Mouse (Mus musculus): ENCODE results near the gene Socs5. TPM values are rescaled to one million over a fixed set of nuclear protein-coding genes. Genes with fewer than 3 reads are reported as not detected.
"Not testable (repeated sequence)": the region's sequence is repeated elsewhere in the genome, so short reads cannot be mapped to it uniquely, and the experiment has no call there.

Gene Socs5
- polyA plus RNA-seq (2016; fragmentation: Nextera tagmentation; extraction: Ambion mirVana), result 11.6 and 12.8 TPM in 2 replicates

- peak; percentile 82 for ATAC-seq (ENCODE audit: low FRiP score)
- Histone ChIP-seq H3K27ac (peak within 1 kb of the TSS; percentile 86), H3K4me1 (peaks cover 22% of the 10 kb centered on the region), H3K27me3 (no peaks in the 10 kb centered on the region), H3K4me2 (peak within 1 kb of the TSS; percentile 73), H3K9ac (peak within 1 kb of the TSS; percentile 89), H3K36me3 (replicated peaks) (no peaks in the 10 kb centered on the region), H3K4me3 (replicated peaks) (peak within 1 kb of the TSS; percentile 87), H3K9me3 (no peaks in the 10 kb centered on the region)
- WGBS, result under 1% methylated on average over 50 of the region's 73 CpGs
Measured at GRCm38 (mm10) chr17:87107623-87108221, at the start of gene Socs5. Gene Socs5, plus strand, starts transcription at chr17:87107679.

DNA sequence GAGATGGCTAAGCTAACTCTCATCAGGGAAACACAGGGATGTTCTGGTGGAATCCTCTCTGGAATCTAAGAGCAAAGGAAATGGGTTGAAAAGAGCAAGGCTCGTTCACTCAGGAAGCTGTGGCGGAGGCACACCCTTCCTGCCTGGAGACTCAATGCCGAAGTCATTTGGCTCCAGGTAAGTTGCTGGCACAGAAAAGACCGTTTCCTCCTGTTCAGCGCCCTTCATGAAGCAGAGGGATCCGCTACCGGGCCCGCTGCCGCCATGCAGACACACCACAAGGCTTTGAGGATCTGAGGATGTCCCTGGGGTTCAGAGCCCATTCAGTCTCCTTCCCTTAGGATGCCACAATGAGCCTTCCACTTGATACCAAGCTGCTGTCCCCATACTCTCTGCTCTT is 44.8 kb upstream of the Socs5 start:
- ATAC-seq (ENCODE audit: low FRiP score), result no peak
- no peaks in the 10 kb centered on the region for H3K36me3 ChIP-seq (replicated peaks)
- no peak overlapping the region for H3K9ac ChIP-seq
- no peak overlapping the region for H3K4me2 ChIP-seq
- no peaks in the 10 kb centered on the region for H3K27me3 ChIP-seq
- H3K4me1 ChIP-seq, result no peaks in the 10 kb centered on the region
- no peak overlapping the region for H3K27ac ChIP-seq
- no peak overlapping the region for H3K4me3 ChIP-seq (replicated peaks)
- H3K9me3 ChIP-seq, result no peaks in the 10 kb centered on the region
- WGBS, result 91% methylated on average over 9 of the region's 9 CpGs

GRCm38 (mm10) chr17:87063461-87063860 is 44.0 kb upstream of the Socs5 start:
- H3K36me3 ChIP-seq (replicated peaks), result no peaks in the 10 kb centered on the region
- WGBS, result 87% methylated on average over 7 of the region's 7 CpGs
- ATAC-seq (ENCODE audit: low FRiP score), result no peak
- no peaks in the 10 kb centered on the region for H3K4me1 ChIP-seq
- H3K9ac ChIP-seq, result no peak overlapping the region
- H3K27ac ChIP-seq, result no peak overlapping the region
- H3K9me3 ChIP-seq, result no peaks in the 10 kb centered on the region
- H3K27me3 ChIP-seq, result no peaks in the 10 kb centered on the region
- H3K4me2 ChIP-seq, result no peak overlapping the region
- no peak overlapping the region for H3K4me3 ChIP-seq (replicated peaks)

- no peaks in the 10 kb centered on the region for H3K27me3 ChIP-seq
- H3K9me3 ChIP-seq, result no peaks in the 10 kb centered on the region
- H3K27ac ChIP-seq, result no peak overlapping the region
- WGBS, result 84% methylated on average over 6 of the region's 6 CpGs
- no peak overlapping the region for H3K4me2 ChIP-seq
- H3K36me3 ChIP-seq (replicated peaks), result no peaks in the 10 kb centered on the region
- no peak overlapping the region for H3K4me3 ChIP-seq (replicated peaks)
- no peak for ATAC-seq (ENCODE audit: low FRiP score)
- no peak overlapping the region for H3K9ac ChIP-seq
- no peaks in the 10 kb centered on the region for H3K4me1 ChIP-seq
Measured at GRCm38 (mm10) chr17:87063969-87064368, 43.5 kb upstream of the Socs5 start.

DNA sequence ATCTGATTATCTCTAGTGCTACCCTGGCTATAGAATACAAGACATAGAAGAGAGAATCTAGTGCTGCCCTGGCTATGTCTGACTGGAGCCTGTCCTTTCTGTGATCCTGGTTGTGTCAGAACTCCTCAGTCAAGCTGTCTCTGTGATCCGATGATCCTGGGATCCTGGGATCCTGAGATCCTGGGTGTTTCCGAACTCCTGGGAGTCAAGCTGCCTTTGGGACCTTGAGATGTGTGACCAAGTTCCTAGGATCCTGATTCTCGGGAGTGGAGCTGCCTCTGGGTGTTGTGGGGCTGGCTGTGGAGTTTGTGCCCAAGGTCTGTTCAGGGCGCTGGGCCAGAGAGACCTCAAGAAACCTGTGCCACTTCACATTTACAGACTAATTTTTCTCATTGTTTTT is 38.5 kb upstream of the Socs5 start:
- H3K36me3 ChIP-seq (replicated peaks), result no peaks in the 10 kb centered on the region
- no peaks in the 10 kb centered on the region for H3K9me3 ChIP-seq
- WGBS, result 93% methylated on average over 4 of the region's 4 CpGs
- H3K27ac ChIP-seq, result no peak overlapping the region
- H3K4me2 ChIP-seq, result no peak overlapping the region
- no peaks in the 10 kb centered on the region for H3K4me1 ChIP-seq
- H3K4me3 ChIP-seq (replicated peaks), result no peak overlapping the region
- ATAC-seq (ENCODE audit: low FRiP score), result no peak
- no peak overlapping the region for H3K9ac ChIP-seq
- H3K27me3 ChIP-seq, result no peaks in the 10 kb centered on the region

GRCm38 (mm10) chr17:87072183-87072582 is 35.3 kb upstream of the Socs5 start:
- not testable (repeated sequence) for H3K4me2 ChIP-seq; H3K36me3 ChIP-seq (replicated peaks); H3K9ac ChIP-seq; H3K4me1 ChIP-seq; H3K9me3 ChIP-seq; H3K4me3 ChIP-seq (replicated peaks); ATAC-seq (ENCODE audit: low FRiP score); H3K27ac ChIP-seq; H3K27me3 ChIP-seq
- 95% methylated on average over 1 of the region's 1 CpGs for WGBS

GRCm38 (mm10) chr17:87072766-87073440 is 34.6 kb upstream of the Socs5 start:
- WGBS, result 85% methylated on average over 5 of the region's 5 CpGs
- H3K27me3 ChIP-seq, result no peaks in the 10 kb centered on the region
- H3K4me2 ChIP-seq, result no peak overlapping the region
- H3K4me1 ChIP-seq, result no peaks in the 10 kb centered on the region
- no peak overlapping the region for H3K4me3 ChIP-seq (replicated peaks)
- no peaks in the 10 kb centered on the region for H3K36me3 ChIP-seq (replicated peaks)
- no peaks in the 10 kb centered on the region for H3K9me3 ChIP-seq
- no peak overlapping the region for H3K9ac ChIP-seq
- no peak for ATAC-seq (ENCODE audit: low FRiP score)
- no peak overlapping the region for H3K27ac ChIP-seq

DNA sequence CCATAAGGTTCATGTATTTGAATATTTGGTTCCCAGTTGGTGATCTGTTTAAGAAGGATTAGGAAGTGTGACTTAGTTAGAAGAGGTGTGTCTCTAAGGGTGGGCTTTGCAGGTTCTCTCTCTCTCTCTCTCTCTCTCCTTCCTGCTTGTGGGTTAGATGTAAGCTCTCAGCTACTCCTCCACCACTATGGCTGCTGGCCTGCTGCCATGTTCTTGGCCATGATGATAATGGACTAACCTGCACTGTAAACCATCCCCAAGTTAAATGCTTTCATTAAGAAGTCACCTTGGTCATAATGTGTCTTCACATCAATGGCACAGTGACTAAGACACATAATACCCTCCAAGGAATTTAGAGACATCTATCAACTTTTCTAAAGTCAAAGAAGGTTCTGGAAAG is 34.0 kb upstream of the Socs5 start:
- no peaks in the 10 kb centered on the region for H3K9me3 ChIP-seq
- no peak for ATAC-seq (ENCODE audit: low FRiP score)
- H3K4me3 ChIP-seq (replicated peaks), result no peak overlapping the region
- H3K27me3 ChIP-seq, result no peaks in the 10 kb centered on the region
- H3K36me3 ChIP-seq (replicated peaks), result no peaks in the 10 kb centered on the region
- H3K4me2 ChIP-seq, result no peak overlapping the region
- H3K9ac ChIP-seq, result no peak overlapping the region
- H3K27ac ChIP-seq, result no peak overlapping the region
- H3K4me1 ChIP-seq, result no peaks in the 10 kb centered on the region

DNA sequence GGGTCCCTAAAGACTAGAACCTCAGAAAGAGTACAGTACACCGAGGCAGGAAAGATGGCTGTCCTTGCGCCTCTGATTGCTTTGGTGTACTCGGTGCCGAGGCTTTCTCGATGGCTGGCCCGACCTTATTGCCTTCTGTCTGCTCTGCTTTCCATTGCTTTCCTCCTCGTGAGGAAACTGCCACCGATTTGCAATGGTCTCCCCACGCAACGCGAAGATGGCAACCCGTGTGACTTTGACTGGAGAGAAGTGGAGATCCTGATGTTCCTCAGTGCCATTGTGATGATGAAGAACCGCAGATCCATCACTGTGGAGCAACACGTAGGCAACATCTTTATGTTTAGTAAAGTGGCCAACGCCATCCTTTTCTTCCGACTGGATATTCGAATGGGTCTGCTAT is 29.3 kb upstream of the Socs5 start:
- H3K9me3 ChIP-seq; H3K27ac ChIP-seq; H3K4me2 ChIP-seq; H3K36me3 ChIP-seq (replicated peaks); H3K4me1 ChIP-seq; ATAC-seq (ENCODE audit: low FRiP score); H3K9ac ChIP-seq; H3K27me3 ChIP-seq; H3K4me3 ChIP-seq (replicated peaks): not testable (repeated sequence)
- WGBS, result 92% methylated on average over 17 of the region's 17 CpGs

DNA sequence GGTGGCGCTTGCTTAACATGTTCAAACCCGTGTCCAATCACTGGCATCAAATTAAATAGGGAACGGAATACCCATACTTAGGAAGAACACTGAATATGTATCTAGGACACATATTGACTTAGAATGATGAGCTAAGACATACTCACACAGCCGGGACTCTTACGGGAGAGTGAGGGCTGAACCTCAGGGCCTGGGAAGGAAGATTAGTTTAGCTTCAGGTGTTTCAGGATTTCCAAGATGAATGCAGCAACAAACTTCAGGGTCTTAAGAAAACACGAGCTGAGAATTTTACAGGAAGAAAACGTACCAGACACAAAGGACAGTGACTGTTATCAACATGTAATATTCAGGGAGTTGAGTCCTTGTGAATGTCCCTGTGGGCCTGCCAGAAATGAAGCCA is 26.8 kb upstream of the Socs5 start:
- no peak overlapping the region for H3K9ac ChIP-seq
- H3K4me2 ChIP-seq, result no peak overlapping the region
- H3K27me3 ChIP-seq, result no peaks in the 10 kb centered on the region
- no peak overlapping the region for H3K4me3 ChIP-seq (replicated peaks)
- no peaks in the 10 kb centered on the region for H3K4me1 ChIP-seq
- no peak overlapping the region for H3K27ac ChIP-seq
- WGBS, result 90% methylated on average over 7 of the region's 7 CpGs
- no peaks in the 10 kb centered on the region for H3K9me3 ChIP-seq
- no peaks in the 10 kb centered on the region for H3K36me3 ChIP-seq (replicated peaks)
- ATAC-seq (ENCODE audit: low FRiP score), result no peak

DNA sequence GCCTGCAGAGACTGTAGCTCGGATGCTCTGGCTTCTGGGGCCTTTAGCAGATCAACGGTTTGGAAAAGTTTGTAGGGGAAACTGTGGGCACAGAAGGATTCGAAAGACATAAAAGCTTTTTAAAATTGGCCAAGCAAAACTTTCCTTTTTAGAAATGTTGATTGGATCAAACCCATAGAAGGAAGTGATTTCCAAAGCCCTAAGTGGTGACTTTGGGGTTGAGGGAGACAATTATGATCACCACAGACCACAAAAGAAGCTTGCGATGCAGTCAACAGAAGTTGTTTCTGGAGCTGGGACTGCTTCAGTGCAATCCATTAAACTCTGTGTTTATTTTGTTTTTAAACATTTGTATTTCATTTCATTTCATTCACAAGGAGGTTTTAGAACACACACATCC is 24.9 kb upstream of the Socs5 start:
- Histone ChIP-seq H3K9me3 (no peaks in the 10 kb centered on the region), H3K9ac (no peak overlapping the region), H3K27ac (no peak overlapping the region), H3K4me3 (replicated peaks) (no peak overlapping the region), H3K27me3 (no peaks in the 10 kb centered on the region), H3K36me3 (replicated peaks) (no peaks in the 10 kb centered on the region), H3K4me2 (no peak overlapping the region), H3K4me1 (no peaks in the 10 kb centered on the region)
- ATAC-seq (ENCODE audit: low FRiP score), result no peak
- WGBS, result 81% methylated on average over 4 of the region's 4 CpGs

GRCm38 (mm10) chr17:87083671-87084070 is 23.8 kb upstream of the Socs5 start:
- H3K36me3 ChIP-seq (replicated peaks), result no peaks in the 10 kb centered on the region
- no peaks in the 10 kb centered on the region for H3K27me3 ChIP-seq
- no peaks in the 10 kb centered on the region for H3K9me3 ChIP-seq
- H3K9ac ChIP-seq, result no peak overlapping the region
- no peak overlapping the region for H3K27ac ChIP-seq
- ATAC-seq (ENCODE audit: low FRiP score), result no peak
- H3K4me3 ChIP-seq (replicated peaks), result no peak overlapping the region
- H3K4me2 ChIP-seq, result no peak overlapping the region
- no peaks in the 10 kb centered on the region for H3K4me1 ChIP-seq
- 92% methylated on average over 5 of the region's 5 CpGs for WGBS

GRCm38 (mm10) chr17:87085726-87086125 is 21.8 kb upstream of the Socs5 start:
- H3K9ac ChIP-seq, result no peak overlapping the region
- H3K36me3 ChIP-seq (replicated peaks), result no peaks in the 10 kb centered on the region
- H3K4me2 ChIP-seq, result no peak overlapping the region
- no peaks in the 10 kb centered on the region for H3K27me3 ChIP-seq
- 95% methylated on average over 6 of the region's 6 CpGs for WGBS
- no peaks in the 10 kb centered on the region for H3K4me1 ChIP-seq
- H3K4me3 ChIP-seq (replicated peaks), result no peak overlapping the region
- no peaks in the 10 kb centered on the region for H3K9me3 ChIP-seq
- no peak for ATAC-seq (ENCODE audit: low FRiP score)
- H3K27ac ChIP-seq, result no peak overlapping the region
